Mouse (Mus musculus) CH12.LX (cell line): ENCODE measurements around the gene 4930404N11Rik. TPM values are rescaled to one million over a fixed set of nuclear protein-coding genes. Genes with fewer than 3 reads are reported as not detected.
A peak's percentile ranks its signal among the peaks of the same experiment; 100 is the strongest.

ENCODE experiments used
- DNase-seq: peaks from one replicate; pipeline ENCODE4 v3.0.0-alpha.2; 2013; ENCODE audit errors: extremely low read depth
- H3K27ac ChIP-seq: 2 replicates; pipeline ENCODE4 v1.5.1; 2012; ENCODE audit warnings: low read depth, mild to moderate bottlenecking, control low read depth, moderate library complexity; ENCODE audit not compliant: insufficient read depth
- H3K27me3 ChIP-seq: replicated peaks from 2 replicates; pipeline ENCODE3; 2012; ENCODE audit warnings: inconsistent platforms
- H3K36me3 ChIP-seq, 2 experiments: replicated peaks in 1 of 2; 2 replicates each; pipeline versions ENCODE3 to v1.6.1; 2012; ENCODE audit warnings: inconsistent platforms in 1 of 2, low read length in 1 of 2, mild to moderate bottlenecking in 1 of 2, mixed read lengths in 1 of 2, moderate library complexity in 1 of 2; ENCODE audit not compliant: control insufficient read depth in 1 of 2, insufficient read depth in 1 of 2
- H3K4me1 ChIP-seq, 2 experiments: 2 replicates each; pipeline ENCODE4 v1.6.1; 2012; ENCODE audit warnings: inconsistent platforms in 1 of 2, moderate library complexity in 1 of 2; ENCODE audit not compliant: insufficient read depth in 2 of 2, control insufficient read depth in 1 of 2
- H3K4me2 ChIP-seq: 2 replicates; pipeline ENCODE4 v1.6.1; 2012; ENCODE audit warnings: low read depth, mild to moderate bottlenecking, control low read depth; ENCODE audit not compliant: poor library complexity, insufficient read depth, severe bottlenecking
- H3K4me3 ChIP-seq, 3 experiments: fragments of 150-350 bp in 1 of 3; sonication (generic) in 1 of 3; replicated peaks in 1 of 3; 2 replicates each; pipeline versions ENCODE3 to v1.5.1; 2011 to 2012; ENCODE audit warnings: low read depth in 2 of 3, low read length in 2 of 3, mild to moderate bottlenecking in 2 of 3, moderate library complexity in 2 of 3, control low read depth in 1 of 3, improper control_type of control experiment in 1 of 3, inconsistent platforms in 1 of 3, mixed read lengths in 1 of 3; ENCODE audit not compliant: poor library complexity in 1 of 3
- H3K79me2 ChIP-seq: replicated peaks from 2 replicates; pipeline ENCODE4 v1.6.1; 2012; ENCODE audit warnings: mild to moderate bottlenecking, moderate library complexity; ENCODE audit not compliant: control insufficient read depth, poor library complexity, insufficient read depth, severe bottlenecking; ENCODE audit errors: extremely low read depth
- H3K9ac ChIP-seq: 2 replicates; pipeline ENCODE4 v1.6.1; 2012; ENCODE audit warnings: low read depth, mild to moderate bottlenecking, control low read depth, moderate library complexity; ENCODE audit not compliant: insufficient read depth
- H3K9me3 ChIP-seq: replicated peaks from 2 replicates; pipeline ENCODE3; 2012; ENCODE audit warnings: low read length, inconsistent platforms, mixed read lengths
- CTCF ChIP-seq, 2 experiments: IDR thresholded peaks in 1 of 2; conservative IDR thresholded peaks in 1 of 2; 2 replicates each; pipeline ENCODE4 v1.5.1; 2011 to 2012; ENCODE audit warnings: low read depth in 2 of 2, low read length in 2 of 2, improper control_type of control experiment in 1 of 2, inconsistent platforms in 1 of 2, mild to moderate bottlenecking in 1 of 2, moderate library complexity in 1 of 2
- E2F4 ChIP-seq: IDR thresholded peaks from 2 replicates; pipeline ENCODE4 v1.6.1; 2011; ENCODE audit warnings: low read depth, low read length, improper control_type of control experiment; ENCODE audit not compliant: insufficient replicate concordance
- EP300 ChIP-seq: IDR thresholded peaks from 2 replicates; pipeline ENCODE4 v1.6.1; 2011; ENCODE audit warnings: low read length, improper control_type of control experiment
- HCFC1 ChIP-seq: IDR thresholded peaks from 2 replicates; pipeline ENCODE4 v1.6.1; 2012; ENCODE audit warnings: low read depth, mild to moderate bottlenecking, inconsistent platforms, low read length, improper control_type of control experiment
- JUND ChIP-seq: conservative IDR thresholded peaks from 2 replicates; pipeline ENCODE4 v1.6.1; 2011; ENCODE audit warnings: low read depth, low read length, improper control_type of control experiment
- MAZ ChIP-seq: IDR thresholded peaks from 2 replicates; pipeline ENCODE4 v1.6.1; 2012; ENCODE audit warnings: low read depth, mild to moderate bottlenecking, inconsistent platforms, low read length, improper control_type of control experiment, moderate library complexity
- MEF2A ChIP-seq: IDR thresholded peaks from 2 replicates; pipeline ENCODE4 v1.6.1; 2014; ENCODE audit warnings: low read depth, mild to moderate bottlenecking, inconsistent platforms, low read length, improper control_type of control experiment, borderline replicate concordance
- NELFE ChIP-seq: IDR thresholded peaks from 2 replicates; pipeline ENCODE4 v1.6.1; 2011; ENCODE audit warnings: low read depth, low read length, improper control_type of control experiment
- NRF1 ChIP-seq: IDR thresholded peaks from 2 replicates; pipeline ENCODE4 v1.6.1; 2014; ENCODE audit warnings: low read depth, mild to moderate bottlenecking, inconsistent platforms, low read length, improper control_type of control experiment, moderate library complexity
- PAX5 ChIP-seq: IDR thresholded peaks from 2 replicates; pipeline ENCODE4 v1.6.1; 2012; ENCODE audit warnings: low read length, inconsistent platforms, mixed read lengths
- POLR2AphosphoS2 ChIP-seq: IDR thresholded peaks from 2 replicates; pipeline ENCODE4 v1.6.1; 2011; ENCODE audit warnings: low read depth, low read length, improper control_type of control experiment
- SMC3 ChIP-seq: IDR thresholded peaks from 2 replicates; pipeline ENCODE4 v1.6.1; 2011; ENCODE audit warnings: low read depth, low read length, improper control_type of control experiment
- TBP ChIP-seq: conservative IDR thresholded peaks from 2 replicates; pipeline ENCODE4 v1.6.1; 2011; ENCODE audit warnings: low read depth, low read length, improper control_type of control experiment
- TCF12 ChIP-seq: IDR thresholded peaks from 2 replicates; pipeline ENCODE4 v1.6.1; 2014; ENCODE audit warnings: low read depth, mild to moderate bottlenecking, inconsistent platforms, low read length, improper control_type of control experiment
- USF2 ChIP-seq: conservative IDR thresholded peaks from 2 replicates; pipeline ENCODE4 v1.6.1; 2011; ENCODE audit warnings: low read depth, low read length, improper control_type of control experiment
- ZC3H11A ChIP-seq: IDR thresholded peaks from 2 replicates; pipeline ENCODE4 v1.6.1; 2012; ENCODE audit warnings: low read depth, mild to moderate bottlenecking, inconsistent platforms, low read length, improper control_type of control experiment
- ZMIZ1 ChIP-seq: IDR thresholded peaks from 2 replicates; pipeline ENCODE4 v1.6.1; 2012; ENCODE audit warnings: low read depth, mild to moderate bottlenecking, inconsistent platforms, low read length, improper control_type of control experiment
- ZNF384 ChIP-seq: IDR thresholded peaks from 2 replicates; pipeline ENCODE4 v1.6.1; 2012; ENCODE audit warnings: low read depth, low read length, improper control_type of control experiment, inconsistent platforms
- dilution Hi-C: fragments of 300-500 bp; cut with MboI; formaldehyde crosslinking; loops from 2 replicates; pipeline ENCODE4 v1.14.3; 2020; ENCODE audit warnings: low sequenced_read_pairs; ENCODE audit not compliant: extremely low pct_unique_long_range_greater_than_20kb, extremely low pct_ligation_motif_present
- in situ Hi-C: fragments of 300-500 bp; cut with MboI; formaldehyde crosslinking; loops from 3 replicates; pipeline ENCODE4 v1.14.3; 2019; ENCODE audit warnings: low sequenced_read_pairs, low pct_ligation_motif_present, low pct_unique_long_range_greater_than_20kb, mixed read lengths
- polyA plus RNA-seq: library from polyadenylated mRNA; unstranded; fragments of >175 nt; gene quantifications from 2 replicates; pipeline ENCODE4 v1.2.1, GENCODE M21; 2012; ENCODE audit warnings: low read depth; ENCODE audit not compliant: insufficient read length
- total RNA-seq, 2 experiments: library from RNA; depleted of rRNA; stranded (reverse); fragments of 300-350 nt in 1 of 2; fragments of >200 nt in 1 of 2; gene quantifications; 2 replicates each; pipeline ENCODE4 v1.2.3; 2012 to 2014

The 4930404N11Rik gene
- 5.2 and 7.2 TPM in 2 replicates for total RNA-seq (2012; rRNA removed)
- total RNA-seq (2014; rRNA removed): 0.23 TPM in 1 of 2 replicates, not detected in the other
- polyA plus RNA-seq: 2.2 and 2.7 TPM in 2 replicates

DNA sequence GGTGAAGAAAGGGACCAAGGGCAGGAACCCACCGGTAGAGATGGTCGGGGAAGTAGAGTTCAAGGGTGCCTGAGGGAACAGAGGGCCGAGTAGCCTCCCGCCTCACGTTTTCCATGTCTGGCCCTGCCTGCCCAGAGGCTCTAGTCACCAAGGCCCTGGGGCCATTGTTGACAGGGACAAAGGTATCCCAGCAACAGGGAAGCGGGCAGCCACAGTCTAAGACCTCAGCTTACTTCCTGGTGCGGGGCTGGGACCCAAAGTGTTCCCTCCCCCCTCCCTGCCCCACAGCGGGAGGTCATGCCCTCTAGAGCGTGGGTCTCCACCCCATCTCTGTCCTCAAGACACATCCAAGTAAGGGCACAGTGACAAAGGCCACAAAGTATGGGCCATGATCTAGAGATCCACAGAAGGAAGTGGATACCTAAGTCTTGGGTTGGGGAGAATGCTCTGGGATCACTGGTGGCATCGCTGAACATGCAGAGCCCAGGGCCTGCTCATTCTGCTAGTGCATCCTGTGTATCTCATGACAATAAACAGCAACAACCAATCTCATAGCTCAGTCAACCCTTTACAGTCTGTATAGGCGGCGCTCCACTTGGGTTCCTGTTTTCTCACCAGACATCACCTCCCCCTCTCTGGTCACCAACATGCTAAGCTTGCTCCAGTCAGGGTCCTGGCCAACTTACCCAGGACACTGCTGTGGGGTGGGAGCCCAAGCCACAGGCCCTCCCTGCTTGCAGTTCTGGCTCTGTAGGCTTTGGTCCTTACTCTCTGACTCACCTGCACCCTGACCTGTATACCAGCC, at the start of gene 4930404N11Rik:
Gene 4930404N11Rik, minus strand, starts transcription at position 145 of the 805 bp plus-strand sequence.
- H3K9ac ChIP-seq: no peak within 1 kb of the TSS
- in situ Hi-C loops (no loop called here), dilution Hi-C loops (no loop called here)
- peaks cover 34 to 61% of the 10 kb centered on the region in 2 experiments for H3K4me1 ChIP-seq
- H3K9me3 ChIP-seq: no peaks in the 10 kb centered on the region
- no peaks in the 10 kb centered on the region for H3K27me3 ChIP-seq
- H3K27ac ChIP-seq: no peak within 1 kb of the TSS
- no peak for DNase-seq
- no peaks in the 10 kb centered on the region for H3K79me2 ChIP-seq
- H3K36me3 ChIP-seq: peaks cover 90 to 100% of the 10 kb centered on the region in 2 experiments
- H3K4me3 ChIP-seq: no peak within 1 kb of the TSS
- no peak within 1 kb of the TSS for H3K4me2 ChIP-seq
- TF ChIP-seq MAZ: no peak
- TF ChIP-seq USF2: no peak
- TF ChIP-seq POLR2AphosphoS2: peak; percentile 11; the same call in 1 of the 2 replicates
- TF ChIP-seq ZC3H11A: no peak
- peak; percentile 25 for TF ChIP-seq ZMIZ1
- TF ChIP-seq CTCF (conservative IDR thresholded peaks at IDR 0.05 in 1 of 2, IDR thresholded peaks at IDR 0.05 in 1 of 2; ENCODE audit: low read depth in 2 of 2, low read length in 2 of 2): no peak
- TF ChIP-seq TCF12: no peak
- TF ChIP-seq ZNF384: no peak
- TF ChIP-seq HCFC1: no peak

DNA sequence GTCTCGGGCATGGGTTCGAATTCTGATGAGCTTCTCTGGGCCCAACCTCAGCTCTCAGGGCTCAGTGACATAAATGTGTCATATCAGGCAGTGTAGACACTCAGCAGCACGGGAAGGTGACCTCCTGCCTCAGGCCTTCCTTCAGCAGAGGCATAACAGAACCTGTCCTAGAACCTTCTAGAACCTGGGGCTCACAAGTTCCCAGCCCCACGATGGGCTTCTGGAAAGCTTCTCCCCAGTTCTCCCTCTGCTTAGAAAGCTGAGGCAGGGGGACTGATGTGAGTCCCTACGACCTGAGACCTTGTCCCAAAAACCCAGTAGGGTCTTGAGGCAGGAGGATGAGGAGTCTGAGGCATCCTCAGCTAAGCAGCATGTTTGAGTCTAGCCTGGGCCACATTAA, 49.5 kb upstream of the 4930404N11Rik start:
- Histone ChIP-seq H3K4me2 (peak overlapping the region; percentile 39; the same call in 1 of the 2 replicates), H3K36me3 (peaks cover 26 to 60% of the 10 kb centered on the region in 2 experiments)
- dilution Hi-C loops: no loop called here

More for the DNA sequence above, 49.5 kb upstream of the 4930404N11Rik start:
- Histone ChIP-seq H3K9ac (no peak overlapping the region), H3K79me2 (peaks cover 8% of the 10 kb centered on the region; the same call in 1 of the 2 replicates), H3K27ac (peak overlapping the region; percentile 30; the same call in 1 of the 2 replicates), H3K9me3 (no peaks in the 10 kb centered on the region), H3K4me1 (peaks cover 49 to 59% of the 10 kb centered on the region in 2 experiments), H3K27me3 (no peaks in the 10 kb centered on the region), H3K4me3 (no peak overlapping the region)
- no peak for DNase-seq
- TF ChIP-seq POLR2AphosphoS2 (no peak), PAX5 (no peak), CTCF (conservative IDR thresholded peaks at IDR 0.05 in 1 of 2, IDR thresholded peaks at IDR 0.05 in 1 of 2; ENCODE audit: low read depth in 2 of 2, low read length in 2 of 2) (no peak), NELFE (no peak), TBP (no peak), SMC3 (no peak), NRF1 (no peak), E2F4 (no peak), MAZ (no peak), TCF12 (no peak), MEF2A (no peak), EP300 (no peak), JUND (no peak)
- in situ Hi-C loops: no loop called here
